Mouse (Mus musculus) adrenal gland (tissue): ENCODE results near the gene Tmem209.

Experiments
- intact Hi-C: fragments of 180-260 bp; cut with DNase I; formaldehyde crosslinking; loops from one replicate; pipeline ENCODE4 v1.15.1; 2025

Tmem209 gene

DNA sequence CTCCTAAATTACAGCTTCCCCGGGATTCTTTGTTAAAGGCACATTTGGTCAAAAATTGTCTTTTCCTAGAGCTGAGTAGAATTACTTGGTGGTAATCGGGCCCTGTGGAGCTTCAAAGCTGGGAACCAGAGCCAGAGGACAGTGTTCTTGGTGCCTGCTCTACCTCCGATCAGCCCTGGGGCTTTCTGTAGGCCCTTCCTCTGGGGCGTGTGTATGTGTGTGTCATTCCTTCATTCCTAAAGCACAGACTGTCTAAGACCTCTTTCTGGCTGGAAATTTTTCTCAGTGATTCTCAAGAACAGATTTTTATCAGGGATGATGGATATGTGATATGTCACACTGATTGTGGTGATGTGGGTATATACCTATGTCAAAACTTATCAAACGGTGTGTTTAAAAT, 29.2 kb upstream of the Tmem209 start:
- intact Hi-C loops, result loop anchor here (5.0 kb wide), 2 partner anchors 189 to 444 kb away; no protein-coding TSS in a partner anchor

DNA sequence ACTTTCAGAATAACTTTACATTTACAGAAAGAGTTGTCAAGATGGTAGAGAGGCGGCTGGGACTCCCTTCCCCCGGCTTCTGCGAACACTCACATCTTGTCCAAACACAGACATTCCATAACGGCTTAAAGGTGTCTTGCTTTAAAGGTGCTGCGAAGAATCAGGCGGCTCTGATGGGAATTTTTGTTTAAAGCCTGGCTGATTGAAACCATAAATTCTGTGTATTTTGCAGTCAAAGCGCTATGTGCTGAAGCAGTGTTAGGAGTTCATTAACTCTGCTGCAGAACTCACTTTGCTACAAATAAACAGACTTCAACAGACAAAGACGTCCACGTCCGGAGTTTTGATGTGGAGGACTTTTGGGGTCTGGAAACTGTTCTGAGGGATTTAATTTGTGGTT, 28.7 kb upstream of the Tmem209 start:
- intact Hi-C loops, result loop anchor here (5.0 kb wide), 2 partner anchors 189 to 444 kb away; no protein-coding TSS in a partner anchor

DNA sequence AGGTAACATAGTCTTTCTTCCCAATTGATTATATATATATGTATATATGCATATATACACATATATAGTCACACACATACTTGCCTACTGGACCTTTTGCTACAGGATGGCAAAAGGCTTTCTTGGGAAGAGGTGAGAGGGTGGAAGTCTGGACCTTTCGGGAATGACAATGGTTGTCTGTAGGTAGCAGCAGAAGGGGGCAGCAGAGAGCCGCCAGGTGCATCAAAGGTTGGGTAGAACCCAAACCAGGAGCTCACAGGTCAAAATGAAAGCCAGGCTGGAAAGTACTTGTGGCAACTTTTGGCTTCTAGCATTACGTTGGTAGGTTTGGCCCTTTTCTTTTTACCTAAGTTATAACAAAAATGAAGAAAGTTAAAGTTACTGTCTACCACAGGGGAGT, 25.8 kb upstream of the Tmem209 start:
- intact Hi-C loops, result loop anchor here (5.0 kb wide), 2 partner anchors 192 to 447 kb away; no protein-coding TSS in a partner anchor

DNA sequence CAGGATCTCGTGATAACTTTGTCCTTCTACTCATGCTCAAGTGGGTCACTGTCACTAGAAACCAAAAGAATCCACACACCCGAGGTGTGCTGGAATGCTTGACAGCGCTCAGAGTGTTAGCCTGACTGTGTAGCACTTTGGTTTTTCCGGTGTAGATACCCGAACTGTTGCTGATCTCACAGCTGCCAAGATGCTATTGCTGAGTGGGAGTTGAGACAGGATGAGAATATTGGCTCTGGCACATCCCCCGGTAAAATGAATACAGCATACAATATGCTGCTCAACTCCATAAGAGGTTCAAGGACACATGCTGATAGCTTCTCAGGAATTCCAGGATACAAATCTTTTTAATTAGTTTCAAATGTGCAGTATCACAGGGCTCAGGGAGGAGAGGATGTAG, 19.2 kb upstream of the Tmem209 start:
- intact Hi-C loops, result no loop called here

DNA sequence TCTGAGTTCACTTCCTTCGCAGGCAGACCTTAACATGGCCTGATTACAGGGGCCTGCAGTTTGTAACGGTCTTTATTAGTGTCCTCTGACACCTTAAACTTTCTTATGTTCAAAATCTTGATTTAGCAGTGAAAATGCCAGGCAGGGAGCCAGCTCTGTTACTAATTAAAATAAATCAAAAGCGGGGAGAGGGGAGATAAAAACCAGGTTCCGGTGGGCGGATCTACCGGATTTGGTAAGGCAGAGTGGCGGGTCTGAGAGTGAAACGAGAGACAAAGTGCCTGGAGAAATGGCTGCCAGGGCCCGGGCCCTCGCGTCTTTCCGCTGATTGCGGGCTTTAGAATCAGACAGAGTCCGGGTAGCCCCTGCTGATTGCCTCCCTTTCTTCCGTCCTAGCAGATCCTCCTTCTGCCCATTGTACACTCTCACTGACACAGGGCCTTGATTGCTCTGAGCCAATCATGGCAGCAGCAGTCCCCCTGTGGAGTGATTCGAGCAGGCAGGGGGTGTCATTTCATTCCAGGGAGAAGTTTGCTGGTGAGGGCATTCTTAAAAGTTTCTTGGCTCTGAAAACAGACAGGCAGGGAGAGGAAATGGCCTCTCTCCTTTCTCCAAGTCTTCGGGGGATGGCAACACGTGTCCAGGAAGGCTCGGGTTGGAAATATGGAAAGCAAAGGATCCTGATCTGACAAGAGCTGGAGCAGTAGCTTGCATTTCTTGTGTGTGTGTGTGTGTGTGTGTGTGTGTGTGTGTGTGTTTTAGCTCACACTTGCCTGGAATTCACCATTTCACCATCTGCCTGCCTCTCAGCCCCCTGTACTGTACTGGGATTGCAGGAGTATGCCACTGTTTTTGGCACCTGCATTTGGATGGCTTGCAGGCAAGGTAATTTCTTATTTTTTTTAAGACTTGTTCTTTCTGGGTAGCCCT, 17.3 kb upstream of the Tmem209 start:
- intact Hi-C loops, result no loop called here

DNA sequence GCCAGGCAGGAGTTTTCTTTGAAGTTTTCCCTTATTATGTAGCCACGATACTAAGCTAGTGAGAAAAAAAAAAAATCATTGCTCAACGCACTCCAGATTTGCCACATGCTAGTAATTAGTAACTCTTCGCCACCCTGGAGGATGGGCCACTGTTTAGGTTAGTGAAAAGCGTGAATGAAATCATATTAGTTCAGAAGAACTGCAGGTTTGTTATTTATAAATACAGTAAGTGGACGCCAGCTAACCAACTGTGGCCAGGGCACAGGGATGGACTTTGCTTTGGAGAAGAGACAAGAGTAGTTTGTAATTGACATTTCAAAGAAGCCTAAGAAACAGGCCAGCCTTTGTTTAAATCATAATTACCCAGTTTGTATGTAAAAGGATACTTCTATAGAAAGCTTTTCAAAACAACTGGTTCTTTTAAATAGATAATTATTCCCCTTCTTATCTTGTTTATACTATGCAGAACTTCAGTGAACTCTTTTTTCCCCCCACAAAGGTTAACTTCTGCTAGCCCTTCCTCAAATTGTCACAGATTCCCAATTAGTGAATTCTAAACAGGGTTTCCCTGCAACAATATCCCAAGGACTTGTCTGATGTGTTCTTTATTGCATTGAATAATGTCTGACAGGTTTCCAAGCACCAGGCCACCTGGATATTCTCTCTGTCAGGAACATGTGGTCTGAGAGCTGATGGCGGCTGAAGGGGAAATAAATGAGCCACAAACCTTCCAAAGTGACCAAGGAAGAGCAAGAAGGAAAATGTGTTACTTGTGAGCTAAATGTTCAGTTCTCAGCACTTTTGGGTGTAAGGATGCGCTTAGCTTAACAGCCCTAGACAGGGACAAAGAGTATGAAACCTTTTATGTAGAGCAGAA, 16.1 kb upstream of the Tmem209 start:
- intact Hi-C loops, result no loop called here

DNA sequence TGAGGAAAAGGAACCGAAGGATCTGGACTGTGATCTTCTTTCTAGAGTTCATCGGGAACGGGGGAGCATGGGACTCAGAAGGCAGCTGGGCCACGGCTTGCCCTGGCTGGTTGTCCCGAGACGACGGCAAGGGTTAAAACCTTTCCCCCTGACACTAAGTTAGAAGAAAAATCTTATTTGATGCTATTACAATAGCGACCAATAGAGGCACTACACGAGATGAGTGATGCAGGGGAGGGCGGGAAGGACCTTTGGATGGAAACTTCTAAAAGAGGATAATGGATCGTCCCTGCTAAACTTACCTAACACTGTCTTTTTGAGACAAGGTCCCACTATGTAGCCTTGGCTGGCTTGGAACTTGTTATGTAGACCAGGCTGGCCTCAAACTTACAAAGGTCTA, 10.8 kb upstream of the Tmem209 start:
- intact Hi-C loops, result no loop called here

DNA sequence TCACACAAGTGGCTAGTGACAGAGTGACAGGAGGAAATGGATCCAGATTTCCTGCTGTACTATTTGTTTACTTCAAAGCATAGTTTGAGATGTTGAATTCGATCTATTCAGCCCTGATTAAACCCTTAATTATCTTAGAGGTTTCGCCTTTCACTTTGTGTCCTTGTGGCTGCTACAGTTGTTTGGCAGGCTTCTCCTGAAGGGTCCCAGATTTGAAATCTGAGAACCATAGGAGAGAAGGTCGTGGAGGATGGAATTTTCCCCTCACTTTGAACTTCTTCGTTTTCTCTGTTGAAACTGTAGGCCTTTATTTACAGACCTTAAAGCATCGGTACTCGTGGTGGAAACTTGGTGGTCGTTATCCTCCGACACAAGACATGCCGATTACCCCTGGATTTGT, 4.7 kb upstream of the Tmem209 start:
- intact Hi-C loops, result no loop called here

DNA sequence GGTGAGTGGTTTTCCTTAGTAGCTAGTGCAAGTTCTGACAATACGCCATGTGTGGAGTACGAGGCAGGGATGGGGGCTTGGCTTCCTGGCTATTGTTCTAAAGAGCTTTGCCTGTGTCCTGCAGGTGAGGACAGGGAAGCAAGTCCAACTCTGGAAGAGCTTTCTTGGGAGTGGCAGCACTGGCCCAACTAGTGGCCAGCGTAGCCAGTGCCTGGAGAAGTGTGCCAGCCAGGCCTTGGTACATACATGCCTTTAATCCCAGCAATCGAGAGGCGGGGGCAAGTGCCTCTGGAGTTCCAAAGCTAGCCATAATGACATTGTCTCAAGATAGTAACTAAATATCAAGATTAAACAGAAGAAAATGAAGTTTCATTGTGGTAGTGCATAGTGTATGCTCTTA, 708 bp upstream of the Tmem209 start:
- intact Hi-C loops, result no loop called here

DNA sequence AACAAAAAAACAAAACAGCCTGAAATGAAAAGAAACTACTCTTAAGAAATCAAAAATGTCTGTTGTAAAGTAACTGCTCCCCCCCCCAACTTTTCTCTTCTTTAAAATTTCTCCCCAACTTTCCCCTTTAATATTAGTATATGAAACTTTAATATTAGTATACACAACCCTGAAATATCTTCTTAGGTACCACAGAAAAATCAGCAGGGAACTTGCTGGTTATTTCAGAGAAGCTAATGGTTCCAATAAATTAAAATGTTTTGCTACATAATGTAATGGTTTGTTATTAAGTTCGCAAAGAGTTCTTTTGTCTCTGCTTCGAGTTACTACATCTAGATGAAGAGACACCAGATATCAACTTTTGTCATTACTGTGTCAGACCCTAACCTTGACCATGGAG, 759 bp downstream of the Tmem209 start:
- intact Hi-C loops, result no loop called here

DNA sequence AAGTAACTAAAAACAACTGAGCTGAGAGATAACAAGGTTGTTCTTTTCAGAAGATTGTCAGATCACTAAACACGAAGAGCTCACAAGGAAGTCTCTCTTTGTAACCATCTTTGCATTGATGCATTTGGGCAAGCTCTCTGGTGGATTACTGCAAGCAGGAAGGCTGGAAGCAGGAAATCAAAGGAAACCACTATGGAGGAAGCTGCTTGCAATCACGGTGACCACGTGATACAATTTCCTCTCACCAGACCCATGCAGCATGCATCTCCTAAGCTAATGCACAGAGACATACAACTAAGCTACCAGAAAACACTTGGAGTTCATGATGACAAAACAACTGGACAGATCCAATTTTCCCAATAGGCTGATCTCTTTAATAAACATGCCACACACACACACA, 10.5 kb downstream of the Tmem209 start:
- intact Hi-C loops, result no loop called here

DNA sequence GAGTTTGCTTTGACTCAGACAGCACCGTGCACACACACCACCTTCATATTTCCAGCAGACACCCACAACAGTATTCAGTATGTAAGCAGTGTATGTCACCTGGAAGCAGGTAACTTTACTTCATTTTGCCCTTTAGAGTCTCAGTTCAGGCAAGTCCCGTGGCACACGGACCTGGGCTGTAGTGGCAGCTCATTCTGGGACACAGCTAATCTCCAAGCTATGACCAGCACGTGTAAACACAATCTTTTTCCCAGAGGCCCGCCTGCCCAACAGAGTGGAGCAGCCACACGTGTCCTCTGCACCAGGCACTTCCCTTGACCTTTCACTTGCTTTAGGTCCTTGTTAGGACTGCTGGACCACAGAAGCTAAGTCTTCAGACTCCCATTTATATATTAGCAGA, 23.1 kb downstream of the Tmem209 start:
- intact Hi-C loops, result no loop called here

DNA sequence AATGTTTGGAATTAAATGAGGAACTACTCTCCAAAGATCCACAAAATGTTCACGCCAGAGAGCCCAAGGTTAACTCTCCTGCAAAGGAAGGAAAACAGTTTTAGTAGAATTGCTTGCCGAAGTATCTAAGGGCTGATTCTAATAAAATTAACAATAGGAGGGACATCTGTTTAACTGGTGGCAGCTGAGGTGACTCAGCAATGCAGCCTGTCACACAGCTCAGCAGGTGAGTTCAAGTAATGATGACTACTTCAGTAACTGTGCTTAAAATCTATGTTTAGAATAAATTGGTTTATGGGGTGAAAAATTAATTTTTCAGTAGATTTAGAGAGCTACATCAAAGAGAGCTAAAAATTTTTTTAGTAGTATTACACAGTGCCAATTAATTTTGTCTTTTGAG, 26.7 kb downstream of the Tmem209 start:
- intact Hi-C loops, result no loop called here

DNA sequence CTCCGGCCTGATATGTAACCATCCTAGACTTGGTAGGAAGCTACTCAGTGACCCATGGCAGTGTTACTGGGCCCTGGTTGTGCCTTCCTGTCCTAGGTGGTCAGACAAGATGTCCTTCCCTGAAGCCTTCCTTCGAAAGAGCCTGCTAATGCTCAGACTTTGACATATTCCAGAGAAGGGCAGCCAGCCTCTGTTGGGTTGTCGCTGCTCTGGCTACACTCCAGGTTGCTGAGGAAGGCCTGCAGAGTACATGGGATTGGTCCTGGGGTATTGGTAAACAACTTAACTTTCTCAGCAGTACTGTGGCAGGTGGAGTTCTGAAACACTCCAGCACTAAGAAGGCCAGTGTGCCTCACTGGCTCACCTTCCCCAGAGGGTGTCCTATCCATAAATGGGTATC, 30.2 kb downstream of the Tmem209 start:
- intact Hi-C loops, result no loop called here

DNA sequence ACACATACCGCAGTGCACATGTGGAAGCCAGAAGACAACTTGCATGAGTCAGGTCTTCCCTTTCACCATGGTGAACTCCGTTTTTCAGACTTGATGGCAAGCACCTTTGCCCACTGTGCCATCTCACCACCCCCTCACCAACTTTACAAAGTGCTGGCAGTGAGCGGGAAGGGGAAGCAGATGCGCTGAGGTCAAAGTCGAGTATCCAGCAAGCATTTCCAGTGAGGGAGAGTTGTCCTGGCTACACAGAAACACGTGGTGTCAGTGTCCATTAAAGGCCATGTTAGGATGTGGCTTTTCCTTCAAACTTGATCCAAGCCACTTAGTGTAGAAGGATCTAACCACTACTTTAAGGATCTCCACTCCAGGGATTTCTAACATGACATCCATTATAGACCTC, 31.8 kb downstream of the Tmem209 start:
- intact Hi-C loops, result no loop called here

DNA sequence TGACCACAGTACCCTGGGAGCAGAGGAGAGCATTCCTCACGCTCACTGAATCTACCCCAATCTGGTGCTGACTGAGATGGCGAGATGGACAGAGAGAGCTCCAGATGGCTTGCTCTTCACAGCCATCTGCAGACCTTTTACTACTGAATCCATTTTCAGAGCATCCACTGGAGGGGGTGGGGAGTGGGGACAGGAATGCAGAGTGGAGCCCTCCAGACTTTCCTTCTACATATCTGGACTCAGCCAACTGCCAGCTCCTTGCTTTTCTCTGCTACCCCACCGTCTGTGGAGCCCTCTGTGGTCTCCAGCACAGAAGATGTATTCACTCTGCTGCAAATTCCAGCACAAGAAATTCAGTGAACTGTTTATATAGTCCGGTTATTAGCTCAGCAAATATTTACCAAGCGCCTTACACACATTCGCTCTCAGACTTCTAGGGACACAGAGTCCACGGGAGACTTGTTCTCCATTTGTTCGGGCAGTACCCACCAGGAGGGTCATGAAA, 32.3 kb downstream of the Tmem209 start:
- intact Hi-C loops, result no loop called here

DNA sequence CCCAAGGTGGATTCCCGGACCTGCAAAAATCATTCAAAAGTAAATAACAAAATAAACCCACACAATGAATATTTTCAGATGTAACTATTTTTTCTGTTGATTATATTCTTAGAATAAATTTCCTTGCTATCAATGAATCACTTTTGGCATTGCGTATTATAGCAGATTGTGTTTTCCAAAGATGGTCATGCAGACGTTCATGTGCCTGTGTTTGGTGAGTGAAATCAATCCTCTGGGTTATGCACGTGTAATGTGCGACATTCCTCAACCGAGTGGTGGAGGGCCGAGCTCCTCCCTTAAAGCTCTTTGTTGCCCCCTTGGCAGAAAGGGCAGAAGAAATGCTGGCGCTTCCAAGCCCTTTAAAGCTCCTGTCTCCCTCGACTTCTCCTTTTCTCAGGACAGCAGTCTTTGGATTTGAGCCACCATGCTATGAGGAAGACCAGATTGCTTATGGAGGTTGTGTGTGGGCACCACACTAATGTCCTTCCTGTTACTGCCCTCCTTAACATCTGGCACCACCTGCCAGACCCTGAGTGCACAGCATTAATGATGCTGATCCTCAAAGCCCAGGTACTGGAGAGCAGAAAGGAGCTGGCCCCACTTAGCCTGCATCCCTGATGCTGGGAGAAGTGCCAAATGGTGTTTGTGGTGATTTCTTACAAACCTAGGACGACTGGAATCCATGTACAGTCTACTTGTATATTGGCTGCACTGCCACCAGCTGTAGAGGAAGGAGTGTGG, 33.4 kb downstream of the Tmem209 start:
- intact Hi-C loops, result no loop called here

DNA sequence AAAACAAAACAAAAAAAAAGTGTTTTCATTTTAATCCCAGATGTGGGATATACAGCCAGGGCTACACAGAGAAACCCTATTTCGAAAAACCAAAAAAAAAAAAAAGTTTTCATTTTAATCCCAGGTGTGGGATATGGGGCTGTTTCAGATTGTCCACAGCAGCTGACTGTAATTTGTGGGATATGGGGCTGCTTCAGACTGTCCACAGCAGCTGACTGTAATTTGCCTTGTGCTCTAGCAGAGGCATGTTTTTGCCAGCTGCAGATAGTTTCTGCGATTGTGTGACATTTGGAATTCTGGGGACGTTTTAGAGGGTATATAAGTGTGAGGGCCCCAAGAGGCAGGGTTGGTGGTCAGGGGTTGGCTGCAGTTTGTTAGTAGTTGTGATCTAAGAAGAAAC, 37.9 kb downstream of the Tmem209 start:
- intact Hi-C loops, result no loop called here

DNA sequence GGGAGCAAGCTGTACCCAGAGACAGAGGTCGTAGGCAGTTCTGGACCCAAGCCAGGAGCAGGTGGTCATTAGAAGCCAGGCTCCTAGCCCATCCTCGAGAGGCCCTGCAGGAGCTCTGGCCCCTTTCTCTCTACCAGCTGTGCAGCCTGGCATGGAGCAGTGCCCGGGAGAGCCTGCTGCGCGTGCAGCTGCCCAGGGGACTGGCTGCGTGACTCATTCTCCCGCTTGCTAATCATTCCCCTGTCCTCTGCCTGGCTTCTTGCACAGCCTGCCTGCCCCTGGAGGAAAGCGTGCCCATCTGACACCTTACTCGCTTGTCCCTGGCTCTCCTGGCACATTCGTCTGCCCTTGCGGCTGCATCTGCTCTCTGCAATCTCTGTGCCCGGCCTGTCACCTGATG, 40.2 kb downstream of the Tmem209 start:
- intact Hi-C loops, result no loop called here

DNA sequence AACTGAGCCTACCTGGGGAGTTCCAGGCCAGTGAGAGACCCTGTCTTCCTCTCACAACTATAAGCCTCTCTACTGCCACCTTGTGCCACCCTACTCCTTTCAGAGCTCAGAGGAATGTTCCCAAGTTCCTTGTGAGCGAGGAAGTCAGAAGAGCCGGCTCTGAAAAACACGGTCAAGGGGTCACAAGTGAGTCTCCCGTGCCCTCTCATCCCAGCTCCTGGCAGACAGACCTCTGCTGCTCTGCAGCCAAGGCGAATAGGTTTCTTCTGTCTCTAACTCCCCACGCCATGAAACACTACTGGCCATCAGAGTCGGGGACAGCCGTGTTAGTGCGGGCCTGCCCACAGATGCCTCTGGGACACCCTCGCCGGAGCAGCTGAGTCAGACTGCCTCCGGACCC, 40.9 kb downstream of the Tmem209 start:
- intact Hi-C loops, result no loop called here

DNA sequence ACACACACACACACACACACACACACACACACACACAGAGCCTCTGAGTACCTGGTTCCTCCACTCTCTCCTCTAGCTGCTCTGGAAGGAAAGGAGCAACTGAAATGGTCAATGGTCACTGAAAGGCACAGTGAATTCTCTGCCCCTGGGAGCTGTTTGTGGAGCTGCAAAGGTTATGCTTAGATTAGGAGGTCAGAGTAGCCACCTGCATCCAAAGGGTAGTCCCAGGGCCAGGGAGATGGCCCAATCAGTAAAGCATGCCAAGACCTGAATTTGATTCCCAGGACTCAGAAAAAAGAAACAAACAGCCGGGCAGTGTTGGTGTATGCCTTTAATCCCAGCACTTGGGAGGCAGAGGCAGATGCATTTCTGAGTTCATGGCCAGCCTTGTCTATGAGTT, 41.5 kb downstream of the Tmem209 start:
- intact Hi-C loops, result no loop called here
